Mouse (Mus musculus) lung, adult 18-20 months (tissue): ENCODE measurements around the gene Stra8.

Source experiments
- DNase-seq, 2 experiments: peaks; one replicate each; pipeline ENCODE4 v3.0.0; 2022; ENCODE audit warnings: mixed read lengths in 2 of 2

The Stra8 gene

DNA sequence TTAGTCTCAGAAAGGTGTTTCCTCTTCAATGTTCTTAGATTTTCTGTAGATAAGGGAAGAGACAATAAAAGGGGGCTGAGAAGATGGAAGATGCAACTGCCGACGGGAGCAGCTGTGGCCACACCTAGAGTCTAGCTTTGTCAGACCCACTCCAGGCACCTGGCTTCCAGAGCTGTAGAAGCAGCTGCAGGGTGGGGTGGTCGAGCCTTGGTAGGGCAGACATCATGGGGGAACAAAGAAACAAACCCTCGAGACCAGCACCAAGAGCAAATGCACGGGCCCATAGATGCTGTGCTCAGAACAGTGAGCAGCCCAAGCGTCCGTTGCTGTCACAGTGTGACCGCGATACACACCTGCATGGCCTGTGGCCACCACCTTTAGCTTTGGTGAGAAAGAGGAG lies 22.5 kb downstream of the Stra8 start:
- no peak for DNase-seq

DNA sequence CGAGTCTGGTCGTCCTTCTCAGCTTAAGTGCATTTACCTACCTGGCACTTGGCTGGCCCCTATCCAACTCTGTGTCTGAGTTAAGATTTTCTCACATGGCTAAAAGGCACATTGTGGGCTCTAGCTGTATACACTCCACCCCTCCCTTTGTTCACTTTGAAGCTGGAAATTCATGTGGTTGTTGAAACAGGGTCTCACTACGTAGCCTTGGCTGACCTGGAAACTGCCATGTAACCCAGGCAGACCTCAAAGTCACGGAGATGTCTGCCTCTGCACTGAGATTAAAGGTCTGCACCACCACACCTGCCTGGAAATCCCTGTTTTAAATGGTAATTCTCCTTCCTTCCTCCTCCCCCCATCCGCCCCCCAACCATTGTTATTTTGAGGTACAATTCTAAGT lies 23.5 kb downstream of the Stra8 start:
- no peak for DNase-seq

DNA sequence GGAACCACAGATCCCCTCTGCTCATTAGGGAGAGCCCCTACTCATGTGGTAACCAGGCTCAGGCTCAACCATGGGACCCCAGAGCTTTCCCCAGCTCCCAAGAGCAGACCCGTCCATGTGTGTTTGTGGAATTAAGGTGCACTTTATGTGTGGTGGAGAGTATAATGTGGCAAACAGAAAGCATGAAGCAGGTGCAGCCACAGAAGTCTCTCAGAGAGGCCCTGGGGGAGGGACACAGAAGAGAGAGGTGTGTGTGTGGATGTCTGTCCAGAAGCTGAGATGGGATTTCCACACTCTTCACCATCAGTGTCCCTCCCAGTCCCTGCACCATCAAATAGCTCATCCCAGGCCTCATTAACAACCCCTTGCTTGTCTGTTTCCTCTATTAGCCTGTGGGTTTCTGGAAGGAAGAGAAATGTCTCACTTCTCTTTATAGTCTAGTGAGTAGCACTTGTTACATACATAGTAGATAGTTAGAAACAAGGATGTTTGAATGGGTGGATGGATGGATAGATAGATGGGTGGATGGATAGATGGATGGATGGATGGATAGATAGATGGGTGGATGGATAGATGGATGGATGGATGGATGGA lies 26.6 kb downstream of the Stra8 start:
- no peak for DNase-seq

DNA sequence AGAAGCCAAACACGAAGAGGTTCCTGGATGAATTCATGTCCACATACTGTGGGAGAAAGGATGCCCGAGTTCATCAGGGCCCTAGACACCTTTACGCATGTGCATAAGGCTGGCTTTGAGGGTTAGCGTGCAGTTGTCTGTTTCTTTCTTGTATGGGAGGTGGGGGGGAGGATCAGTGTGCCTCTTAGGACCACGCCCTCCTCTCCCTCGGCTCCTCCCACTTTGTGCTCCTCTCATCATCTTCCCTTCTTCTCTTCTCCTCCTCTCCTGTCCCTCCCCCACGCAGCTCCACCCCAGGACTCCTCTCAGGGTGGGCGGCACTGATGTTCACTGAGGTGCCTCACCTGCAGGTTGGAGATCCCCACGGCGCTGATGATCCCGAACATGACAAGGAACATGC lies 28.5 kb downstream of the Stra8 start:
- no peak for DNase-seq

DNA sequence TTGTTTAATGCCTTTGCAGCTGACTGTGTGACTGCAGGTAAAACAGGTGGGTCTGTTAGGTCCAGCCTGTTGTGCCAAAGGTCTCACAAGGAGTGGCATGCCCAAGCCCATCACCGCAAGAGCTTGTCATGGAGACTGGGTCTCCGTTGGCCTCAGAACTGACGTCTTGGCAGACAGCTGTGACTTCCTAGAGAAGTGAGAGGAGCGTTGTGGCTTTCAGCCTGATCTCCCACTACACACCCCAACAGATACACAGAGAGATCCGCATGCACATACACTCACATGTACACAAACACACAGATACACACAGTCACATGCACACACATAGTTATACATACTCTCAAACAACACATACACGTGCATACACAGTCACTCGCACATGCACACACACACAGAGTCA lies 31.6 kb downstream of the Stra8 start:
- DNase-seq = no peak

DNA sequence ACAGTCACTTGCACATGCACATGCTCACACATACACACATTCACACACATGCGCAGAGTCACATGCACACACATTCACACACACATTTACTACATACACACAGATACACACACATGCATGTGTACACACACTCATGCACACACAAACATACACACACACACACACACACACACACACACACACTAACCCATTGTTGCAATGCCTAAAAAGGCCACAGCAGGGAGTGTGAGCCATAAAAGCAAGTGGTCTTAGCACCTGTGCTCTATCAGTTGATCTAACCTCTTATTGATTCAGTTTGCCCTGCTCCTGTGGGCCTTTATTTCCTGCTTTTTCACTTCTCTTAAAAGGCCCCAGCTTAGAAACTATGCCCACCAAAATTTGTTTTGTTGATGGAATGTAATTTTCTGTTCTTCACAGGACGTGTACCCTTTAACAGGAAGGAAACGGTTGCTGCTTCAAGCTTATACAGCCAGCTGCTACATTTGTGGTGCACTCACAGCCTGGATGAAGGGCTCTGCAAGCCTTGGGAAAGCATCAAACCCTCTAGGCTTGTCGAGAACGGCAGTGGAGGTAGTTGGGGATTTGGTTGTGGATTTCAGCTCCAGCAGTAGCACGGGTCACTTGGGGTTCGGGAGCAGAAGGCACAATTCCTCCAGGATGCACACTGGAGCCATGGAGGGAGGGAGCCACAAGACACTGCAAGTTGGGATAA lies 32.1 kb downstream of the Stra8 start:
- no peak for DNase-seq

DNA sequence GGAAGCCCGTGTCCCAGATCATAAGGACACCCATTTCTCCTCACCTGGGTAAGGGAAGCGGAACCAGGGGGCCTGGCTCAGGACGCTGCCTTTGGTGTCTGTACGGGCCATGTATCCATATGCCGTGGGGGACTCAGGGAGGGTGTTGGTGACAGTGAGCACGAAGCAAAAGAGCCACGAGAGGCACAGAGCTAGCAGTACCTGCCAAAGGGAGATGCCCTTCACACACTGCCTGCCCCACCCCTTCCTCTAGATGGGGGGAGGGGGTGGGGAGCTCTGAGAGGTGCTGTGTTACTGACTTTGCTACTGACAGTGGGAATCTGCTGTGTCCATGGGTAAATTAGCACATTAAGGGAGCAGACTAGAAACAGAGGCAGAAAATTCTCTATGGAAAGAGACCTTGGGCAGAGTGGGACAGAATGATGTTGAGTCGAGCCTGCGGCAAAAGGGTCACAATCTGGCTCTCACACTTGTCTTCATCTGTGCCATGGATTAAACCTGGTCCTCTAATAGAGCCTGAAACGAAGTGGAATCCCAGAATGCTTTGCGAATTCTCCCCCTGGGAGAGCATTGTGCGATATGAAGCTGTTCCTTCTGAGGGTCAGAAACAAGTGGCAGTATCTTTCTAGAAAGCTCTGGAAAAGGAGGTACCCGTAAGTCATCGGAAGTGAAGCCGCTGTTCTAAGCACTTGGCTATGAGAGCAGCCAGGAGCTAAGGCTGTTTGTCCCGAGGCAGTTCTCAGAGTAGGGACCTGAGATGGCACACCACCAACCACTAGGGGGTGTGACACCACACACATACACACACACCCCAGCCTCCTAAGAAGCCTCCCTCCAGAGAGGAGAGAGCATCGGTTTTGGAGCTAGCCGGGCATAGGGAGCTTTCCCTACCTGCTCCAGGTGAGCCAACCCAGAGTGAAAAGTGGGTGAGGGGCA lies 35.2 kb downstream of the Stra8 start:
- peak in 1 of 2 experiments; percentile 19 for DNase-seq

DNA sequence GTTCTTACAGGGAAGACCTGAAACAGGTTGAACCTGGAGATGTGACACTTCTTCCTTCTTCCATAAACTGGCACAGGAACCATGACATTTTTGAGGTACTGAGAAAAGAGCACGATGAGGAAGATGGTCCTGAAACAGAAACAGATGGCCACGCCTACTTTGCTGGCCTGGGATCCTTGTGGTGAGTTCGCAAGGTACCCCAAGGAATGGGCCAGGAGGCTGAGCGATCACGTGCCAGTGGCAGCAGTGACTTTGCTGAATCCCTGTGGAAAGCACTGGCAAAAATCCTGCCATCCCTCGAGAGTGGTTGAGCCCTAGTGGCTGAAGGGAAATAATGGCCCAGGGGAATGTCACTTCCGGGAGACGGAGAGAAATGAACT lies 35.9 kb downstream of the Stra8 start:
- no peak for DNase-seq

DNA sequence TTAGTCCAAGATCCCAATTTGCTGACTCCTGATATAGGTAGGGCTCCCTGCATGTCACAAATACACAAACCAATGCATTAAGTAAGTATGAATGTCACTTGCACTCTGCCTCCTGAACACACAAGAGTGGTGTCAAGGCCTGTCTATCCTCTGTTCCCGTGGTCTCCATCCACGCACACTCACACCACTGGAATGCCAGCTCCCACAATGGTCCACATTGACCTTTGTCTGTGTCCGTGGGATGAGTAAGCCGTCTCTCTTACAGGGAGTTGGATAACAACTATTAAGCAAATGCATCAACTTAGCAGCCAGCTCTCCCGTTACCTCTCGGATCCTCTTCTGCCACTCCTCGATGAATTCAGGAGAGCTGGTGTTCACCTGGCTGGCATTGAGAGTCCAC lies 39.2 kb downstream of the Stra8 start:
- DNase-seq = no peak

DNA sequence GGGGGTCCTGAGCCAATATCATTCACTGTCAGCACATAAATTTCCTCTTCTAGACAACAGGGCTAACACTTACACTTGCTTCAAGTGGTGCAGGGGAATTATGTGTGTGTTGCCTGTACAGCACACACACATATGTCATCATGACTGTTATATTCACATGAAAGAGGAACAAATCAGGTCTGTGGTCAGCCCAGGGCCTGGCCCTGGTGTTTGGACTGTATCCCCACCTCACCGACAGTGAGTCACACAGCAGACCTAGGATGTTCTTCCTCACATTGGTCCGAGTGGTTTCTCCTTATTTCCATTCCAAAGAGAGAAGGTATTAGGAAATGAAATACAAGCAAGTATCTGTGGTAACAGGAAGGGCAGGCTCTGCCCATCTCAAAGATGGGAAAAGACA lies 44.6 kb downstream of the Stra8 start:
- no peak for DNase-seq

DNA sequence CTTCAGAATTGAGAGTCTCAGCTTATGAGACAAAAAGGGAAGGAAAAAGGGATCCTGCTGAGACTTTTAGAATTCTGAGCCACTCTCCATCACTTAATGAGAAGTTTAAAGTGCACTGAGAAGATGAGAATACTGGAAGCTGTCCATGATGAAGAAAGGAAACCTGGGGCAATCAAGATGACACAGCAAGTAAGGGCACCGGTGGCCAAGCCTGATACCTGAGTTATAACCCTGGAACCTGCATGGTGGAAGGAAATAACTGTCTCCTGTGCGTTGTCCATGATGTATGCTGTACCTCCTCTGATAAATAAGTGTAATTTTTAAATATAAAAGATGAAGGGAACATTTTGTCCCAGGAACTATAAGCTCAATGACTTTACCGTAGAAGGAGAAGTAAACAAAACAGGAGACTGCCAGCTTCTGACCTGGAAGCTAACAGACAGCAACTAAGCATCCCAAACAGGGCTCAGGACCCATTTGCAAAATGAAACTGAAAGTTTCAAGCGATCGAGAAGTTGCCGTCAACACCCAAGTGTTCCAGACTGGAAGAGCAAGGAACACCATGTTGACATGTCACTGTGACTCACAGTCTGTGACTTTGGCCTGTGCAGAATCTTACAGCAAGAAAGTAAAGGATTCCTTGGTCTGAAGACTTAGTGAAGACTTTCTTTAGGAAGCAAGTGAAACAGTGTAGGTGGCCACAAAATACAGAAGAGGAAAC lies 46.0 kb downstream of the Stra8 start:
- no peak for DNase-seq

DNA sequence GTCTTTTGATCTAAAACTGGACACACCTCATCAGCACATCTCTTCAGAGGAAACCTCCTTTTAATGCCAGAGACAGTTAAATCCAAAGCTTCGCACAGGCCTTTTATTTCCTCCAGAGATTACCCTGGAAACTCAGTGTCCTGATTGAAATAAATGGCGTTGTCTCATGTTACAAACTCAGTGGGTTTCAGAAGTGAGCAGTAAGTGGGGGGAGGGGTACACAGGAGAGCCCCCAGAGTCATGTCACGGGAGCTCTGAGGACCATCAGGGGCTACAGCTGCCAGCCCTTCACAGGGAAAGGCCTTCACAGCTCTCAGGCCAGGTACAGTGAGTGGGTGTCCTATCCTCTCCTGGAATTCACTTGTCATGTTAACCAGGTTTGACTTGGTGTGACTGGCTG lies 51.2 kb downstream of the Stra8 start:
- no peak for DNase-seq

DNA sequence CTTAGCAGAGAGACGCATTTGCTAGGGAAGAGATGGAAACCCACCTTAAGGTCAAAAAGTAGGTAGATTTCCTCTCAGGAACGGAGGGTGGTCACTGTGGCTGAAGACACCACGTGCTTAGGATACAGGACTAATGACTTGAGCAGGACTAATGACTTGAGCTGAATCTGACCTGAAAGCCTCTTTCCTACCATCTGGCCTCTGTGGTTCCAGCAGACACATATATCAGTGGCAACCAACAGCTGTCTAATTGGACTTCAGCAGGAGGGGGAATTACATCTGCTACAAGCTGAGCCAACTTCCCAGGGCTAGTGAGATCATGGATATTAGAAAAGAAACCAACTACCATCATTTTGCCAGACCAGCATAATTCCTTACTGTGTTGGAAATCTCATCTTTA lies 59.3 kb downstream of the Stra8 start:
- DNase-seq = no peak

DNA sequence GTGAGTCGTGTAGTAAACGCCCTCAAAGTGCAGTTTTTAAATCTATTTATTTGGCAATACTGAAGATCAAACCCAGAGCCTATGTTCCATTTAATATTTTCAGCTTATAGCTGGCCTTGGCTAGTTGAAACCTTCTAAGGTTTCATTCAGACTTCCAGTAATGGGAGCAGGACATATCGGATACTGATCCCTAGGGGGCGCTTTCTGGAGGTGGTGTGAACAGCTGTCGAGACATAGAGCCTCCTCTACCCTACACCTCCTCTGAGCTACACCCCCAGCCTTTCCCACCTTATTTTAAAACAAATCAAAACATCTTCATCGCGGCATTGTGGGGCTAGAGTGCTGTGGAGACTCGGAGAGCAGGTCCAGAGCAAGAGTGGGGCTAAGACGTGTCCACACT lies 60.7 kb downstream of the Stra8 start:
- no peak for DNase-seq

DNA sequence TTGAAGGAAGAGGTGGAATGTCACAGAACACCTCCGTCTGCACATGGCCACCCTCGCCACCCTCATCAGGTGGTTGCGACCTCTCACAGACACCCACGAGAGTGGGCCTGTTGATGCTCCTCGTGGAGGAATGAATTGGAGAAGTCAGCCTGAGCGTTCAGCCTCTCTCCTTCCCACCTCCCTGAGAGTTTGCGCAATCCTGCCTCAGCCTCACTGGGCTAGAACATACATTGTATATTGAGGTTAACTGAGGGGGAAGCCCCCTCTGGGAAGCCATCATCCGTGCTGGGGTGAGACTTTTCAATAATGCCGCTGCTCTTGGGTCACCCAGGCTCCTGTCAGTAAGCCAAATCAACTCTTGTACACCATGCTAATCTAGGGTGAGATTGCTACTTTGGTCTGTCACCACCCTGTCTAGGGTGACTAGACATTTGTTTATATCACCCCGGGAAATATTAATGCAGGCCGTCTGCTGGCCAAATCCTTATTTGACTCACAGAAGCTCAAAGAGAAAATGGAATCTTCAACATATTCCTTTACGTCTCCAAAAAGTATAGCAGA lies 67.2 kb downstream of the Stra8 start:
- no peak for DNase-seq

DNA sequence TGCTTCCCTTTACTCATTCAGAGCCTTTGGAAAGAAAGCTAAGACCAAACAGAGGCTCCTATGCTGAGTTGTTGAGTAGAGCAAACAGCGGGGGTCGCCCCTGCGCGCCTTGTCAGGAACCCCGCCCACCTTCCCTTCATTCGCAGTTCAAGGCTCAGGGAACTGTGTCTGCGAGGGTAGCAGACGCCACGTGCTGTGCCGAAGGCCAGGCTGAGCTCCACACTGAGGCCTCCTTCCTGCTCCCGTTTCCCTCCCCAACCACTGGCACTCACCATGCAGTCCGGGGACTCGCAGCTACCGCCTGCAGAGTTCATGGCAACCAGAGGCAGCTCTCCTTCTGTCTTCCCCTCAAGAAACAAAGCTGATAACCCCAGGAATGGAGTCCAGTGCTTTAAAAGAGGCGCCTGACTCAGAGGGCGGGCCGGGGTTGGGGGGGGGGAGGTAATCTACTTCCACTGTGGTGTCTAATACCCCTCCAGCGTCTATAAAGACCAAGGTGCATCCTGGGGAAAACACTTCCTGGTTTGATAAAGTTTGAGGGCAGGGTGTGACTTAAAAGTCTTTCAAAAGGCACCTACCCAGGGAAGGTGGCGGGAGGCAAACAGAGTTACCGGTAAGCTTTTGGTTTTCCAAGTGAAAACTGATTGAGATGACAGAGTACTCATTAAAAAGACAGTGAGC lies 68.3 kb downstream of the Stra8 start, which contains the start of gene Slc23a4:
Gene Slc23a4, minus strand, starts transcription at position 324 of the 681 bp plus-strand sequence.
- DNase-seq = no peak
